Mouse (Mus musculus) kidney, adult 2 months (tissue): ENCODE results near the gene Sik3. TPM values are rescaled to one million over a fixed set of nuclear protein-coding genes. Genes with fewer than 3 reads are reported as not detected.

Experiments used
- DNase-seq: peaks from one replicate; pipeline ENCODE4 v3.0.0; 2021
- H3K27ac ChIP-seq: fragments of 200-500 bp; 2 replicates; pipeline ENCODE4 v1.5.1; 2012; ENCODE audit warnings: low read depth, low read length, control low read depth, inconsistent platforms; ENCODE audit not compliant: insufficient read depth
- H3K27me3 ChIP-seq: fragments of 200-500 bp; replicated peaks from 2 replicates; pipeline ENCODE4 v1.6.1; 2012; ENCODE audit warnings: mild to moderate bottlenecking, moderate library complexity, low read length, inconsistent platforms; ENCODE audit not compliant: control insufficient read depth, insufficient read depth
- H3K36me3 ChIP-seq: fragments of 200-500 bp; 2 replicates; pipeline ENCODE4 v1.6.1; 2012; ENCODE audit warnings: mild to moderate bottlenecking, moderate library complexity, low read length, inconsistent platforms; ENCODE audit not compliant: control insufficient read depth, insufficient read depth
- H3K4me1 ChIP-seq: fragments of 200-500 bp; 2 replicates; pipeline ENCODE4 v1.6.1; 2011; ENCODE audit warnings: low read length; ENCODE audit not compliant: control insufficient read depth, insufficient read depth
- H3K4me3 ChIP-seq: fragments of 200-500 bp; 2 replicates; pipeline ENCODE4 v1.5.1; 2011; ENCODE audit warnings: mild to moderate bottlenecking, low read depth, low read length, control low read depth; ENCODE audit not compliant: insufficient read depth
- CTCF ChIP-seq: fragments of 200-500 bp; conservative IDR thresholded peaks from 2 replicates; pipeline ENCODE4 v1.5.1; 2011; ENCODE audit warnings: low read depth, mild to moderate bottlenecking, control low read depth, low read length, moderate library complexity, mixed read lengths; ENCODE audit not compliant: insufficient read depth, insufficient read length
- POLR2A ChIP-seq: fragments of 200-500 bp; IDR thresholded peaks from one replicate; pipeline ENCODE4 v1.6.1; 2011; ENCODE audit warnings: low read depth, low read length, control low read depth
- WGBS: fragments of 180-500 bp; shearing (Covaris S2); methylation state at CpG from one replicate; pipeline ENCODE4 v1.1.7; 2018; 5-methylcytosine and 5-hydroxymethylcytosine counted together
- polyA plus RNA-seq: library from polyadenylated mRNA; depleted of rRNA; stranded (reverse); fragments of >200 nt; gene quantifications from 2 replicates; pipeline ENCODE4 v1.2.3, GENCODE M21; 2012

The Sik3 gene
- polyA plus RNA-seq, 1 experiment = 32.2 TPM

GRCm38 (mm10) chr9:46215338-46216322 lies 203.0 kb downstream of the Sik3 start:
- peak; percentile 74 for DNase-seq
- Histone ChIP-seq H3K27me3 (no peaks in the 10 kb centered on the region), H3K4me3 (no peak overlapping the region), H3K27ac (no peak overlapping the region), H3K36me3 (peaks cover 2% of the 10 kb centered on the region), H3K4me1 (no peaks in the 10 kb centered on the region)
- TF ChIP-seq CTCF (no peak), POLR2A (no peak)
- 74% methylated on average over 11 of the region's 11 CpGs for WGBS

- no peak for DNase-seq
- Histone ChIP-seq H3K27ac (no peak overlapping the region), H3K27me3 (no peaks in the 10 kb centered on the region), H3K4me1 (no peaks in the 10 kb centered on the region), H3K4me3 (no peak overlapping the region), H3K36me3 (peaks cover 5% of the 10 kb centered on the region)
- WGBS = 89% methylated on average over 13 of the region's 13 CpGs
- no peak for TF ChIP-seq CTCF
- no peak for TF ChIP-seq POLR2A
Observed at GRCm38 (mm10) chr9:46216744-46217470, 204.3 kb downstream of the Sik3 start.

DNA sequence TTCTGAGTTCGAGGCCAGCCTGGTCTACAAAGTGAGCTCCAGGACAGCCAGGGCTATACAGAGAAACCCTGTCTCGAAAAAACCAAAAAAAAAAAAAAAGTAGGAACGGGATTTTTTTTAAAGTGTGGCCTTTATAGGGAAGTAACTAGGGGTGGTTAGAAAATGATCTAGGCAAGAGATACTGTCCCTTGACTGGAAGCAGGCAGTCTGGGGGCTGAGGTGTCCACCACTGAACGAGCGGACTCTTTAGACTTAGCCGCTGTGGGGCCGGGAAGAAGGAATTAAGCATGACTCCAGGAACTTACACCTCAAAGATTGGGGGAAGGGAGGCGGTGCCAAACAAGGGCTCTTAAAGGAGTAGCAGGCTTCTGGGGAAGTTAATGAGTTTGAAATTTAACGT lies 205.6 kb downstream of the Sik3 start:
- TF ChIP-seq CTCF (no peak), POLR2A (no peak)
- H3K4me1 ChIP-seq = no peaks in the 10 kb centered on the region
- no peaks in the 10 kb centered on the region for H3K27me3 ChIP-seq
- 73% methylated on average over 9 of the region's 9 CpGs for WGBS
- no peak overlapping the region for H3K4me3 ChIP-seq
- H3K27ac ChIP-seq = no peak overlapping the region
- DNase-seq = no peak
- peaks cover 5% of the 10 kb centered on the region for H3K36me3 ChIP-seq

DNA sequence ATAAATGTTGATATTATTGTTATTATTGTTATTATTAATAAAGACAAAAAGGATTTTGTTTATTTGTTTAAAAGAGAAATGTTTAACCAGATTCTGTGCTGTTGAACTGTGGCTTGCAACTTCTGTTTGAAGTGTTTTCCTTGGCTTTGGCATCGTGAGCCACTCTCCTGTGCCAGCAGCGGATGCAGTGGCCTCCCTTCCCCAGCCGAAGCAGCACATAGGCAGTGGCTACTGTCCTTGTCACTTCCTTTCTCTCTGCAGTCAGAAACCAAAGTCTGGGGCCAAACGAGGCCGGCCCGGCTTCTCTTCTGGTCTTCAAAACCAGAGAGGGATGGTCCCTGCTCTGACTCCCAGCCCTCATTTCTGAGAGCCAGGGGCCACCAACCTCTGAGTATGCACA lies 210.5 kb downstream of the Sik3 start:
- no peak for TF ChIP-seq CTCF
- TF ChIP-seq POLR2A = no peak
- DNase-seq = peak; percentile 58
- no peak overlapping the region for H3K27ac ChIP-seq

DNA sequence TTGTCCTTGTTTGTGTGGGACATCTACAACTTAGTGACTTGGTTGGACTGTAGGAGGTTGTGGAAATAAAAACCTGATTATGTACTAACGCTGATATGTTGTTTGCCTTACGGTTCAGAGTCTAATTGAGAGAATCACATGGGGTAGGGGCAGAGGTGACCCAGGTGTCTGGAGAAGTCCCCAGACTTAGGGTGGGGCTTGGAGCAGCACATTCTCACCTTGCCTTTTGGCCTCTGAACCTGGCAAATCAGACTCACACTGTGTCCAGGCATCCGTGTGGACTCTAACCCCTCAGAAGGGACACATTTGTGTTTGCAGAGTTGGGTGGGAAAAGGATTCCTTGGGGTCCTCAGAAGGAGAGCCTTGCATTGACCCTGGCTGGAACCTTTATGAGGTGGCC lies 211.5 kb downstream of the Sik3 start:
- H3K27me3 ChIP-seq = no peaks in the 10 kb centered on the region
- 44% methylated on average over 3 of the region's 3 CpGs for WGBS
- peaks cover 5% of the 10 kb centered on the region for H3K4me1 ChIP-seq
- no peak overlapping the region for H3K27ac ChIP-seq
- DNase-seq = peak; percentile 52
- peaks cover 5% of the 10 kb centered on the region for H3K36me3 ChIP-seq
- no peak overlapping the region for H3K4me3 ChIP-seq
- TF ChIP-seq POLR2A (no peak), CTCF (no peak)

More for the DNA sequence above, 210.5 kb downstream of the Sik3 start:
- Histone ChIP-seq H3K36me3 (peaks cover 5% of the 10 kb centered on the region), H3K4me1 (peaks cover 5% of the 10 kb centered on the region), H3K4me3 (no peak overlapping the region), H3K27me3 (no peaks in the 10 kb centered on the region)
- WGBS = 67% methylated on average over 6 of the region's 6 CpGs

DNA sequence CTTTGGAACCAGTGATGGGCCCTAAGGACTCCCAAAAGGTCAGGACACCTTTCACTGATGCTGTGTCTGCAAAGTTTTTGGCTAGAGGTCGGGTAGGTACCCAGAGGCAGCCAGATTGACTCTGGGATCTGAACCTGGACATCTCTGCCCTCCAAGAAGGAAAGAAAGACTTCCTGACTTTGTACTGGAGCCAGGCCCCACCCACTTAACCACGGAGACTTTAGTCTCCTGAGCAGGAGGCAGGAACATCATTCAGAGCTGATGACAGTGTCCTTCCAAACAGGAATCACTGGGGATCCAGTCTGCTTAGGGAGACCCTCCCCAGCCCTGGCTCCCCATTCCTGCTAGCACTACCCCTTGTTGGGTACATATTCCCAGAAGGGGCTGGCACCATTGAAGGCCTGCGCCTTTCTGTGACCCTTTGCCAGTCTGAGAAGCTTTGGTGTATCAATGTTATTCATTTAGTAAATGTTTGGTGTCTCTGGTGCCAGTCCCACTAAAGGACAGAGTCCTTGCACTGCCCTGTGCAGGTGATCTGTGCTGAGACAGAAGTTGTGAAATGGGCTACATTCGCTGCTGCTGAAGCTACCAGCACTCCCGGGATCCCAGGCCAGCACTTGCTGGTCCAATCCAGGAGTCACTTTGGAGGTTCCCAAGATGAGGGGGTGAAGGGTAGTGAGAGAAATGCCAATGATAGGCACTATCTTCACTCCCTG lies 212.5 kb downstream of the Sik3 start:
- no peaks in the 10 kb centered on the region for H3K27me3 ChIP-seq
- 60% methylated on average over 5 of the region's 5 CpGs for WGBS
- TF ChIP-seq POLR2A (no peak), CTCF (no peak)
- no peak overlapping the region for H3K4me3 ChIP-seq
- H3K27ac ChIP-seq = no peak overlapping the region
- peak; percentile 66 for DNase-seq
- peaks cover 5% of the 10 kb centered on the region for H3K4me1 ChIP-seq
- H3K36me3 ChIP-seq = peaks cover 5% of the 10 kb centered on the region
